Mouse (Mus musculus): ENCODE measurements around the gene Slc1a2.

Slc1a2 gene

DNA sequence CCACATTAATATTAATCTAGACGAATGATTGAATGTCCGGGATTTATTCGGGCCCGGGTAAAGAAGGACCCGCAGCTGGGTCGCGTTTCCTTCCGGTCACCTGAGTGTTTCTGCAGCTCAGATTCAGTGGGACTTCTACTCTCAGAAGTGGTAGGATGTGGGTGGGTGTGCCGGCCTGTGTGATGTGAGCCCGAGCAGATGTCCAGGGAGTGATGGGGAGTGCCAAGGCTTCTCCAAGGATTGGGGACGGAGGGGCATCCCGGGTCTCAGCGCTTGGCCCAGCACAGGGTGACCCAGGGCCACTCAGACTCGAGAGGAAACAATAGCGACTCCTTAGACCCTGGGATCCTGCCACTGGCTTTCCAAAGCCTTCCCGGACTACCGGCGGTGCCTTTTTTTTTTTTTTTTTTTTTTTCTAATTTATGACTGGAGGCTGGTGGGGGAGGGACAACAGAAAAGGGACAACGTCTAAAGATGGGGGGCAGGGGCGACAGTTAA lies at the start of gene Slc1a2:
Slc1a2 (plus strand) TSS at position 497 of the 498 bp plus-strand sequence.
- DNase-seq (ENCODE audit: extremely low read depth, low read depth, low spot score) = no peak

DNA sequence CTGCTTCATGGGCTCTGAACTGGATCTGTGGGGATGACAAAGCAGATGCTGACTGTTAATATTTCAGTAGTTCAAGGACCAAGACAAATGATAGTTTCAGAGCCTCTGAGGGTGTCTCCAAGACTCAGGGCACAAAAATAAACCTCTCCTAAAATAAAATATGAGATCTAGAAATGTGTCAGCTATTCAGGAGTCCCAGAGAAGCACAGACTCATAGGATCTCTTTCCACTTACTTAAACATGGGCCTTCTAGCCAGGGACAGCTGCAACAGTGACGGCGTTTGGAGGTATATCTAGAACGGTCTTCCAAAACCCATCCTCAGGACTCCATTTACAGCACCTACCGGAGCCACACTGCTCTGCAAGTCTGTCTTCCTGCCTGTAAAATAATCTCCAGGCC lies 48.0 kb upstream of the Slc1a2 start:
- no peak for DNase-seq (ENCODE audit: extremely low read depth, low read depth, low spot score)

GRCm38 (mm10) chr2:102616637-102617036 lies 41.8 kb upstream of the Slc1a2 start:
- no peak for DNase-seq (ENCODE audit: extremely low read depth, low read depth, low spot score)

DNA sequence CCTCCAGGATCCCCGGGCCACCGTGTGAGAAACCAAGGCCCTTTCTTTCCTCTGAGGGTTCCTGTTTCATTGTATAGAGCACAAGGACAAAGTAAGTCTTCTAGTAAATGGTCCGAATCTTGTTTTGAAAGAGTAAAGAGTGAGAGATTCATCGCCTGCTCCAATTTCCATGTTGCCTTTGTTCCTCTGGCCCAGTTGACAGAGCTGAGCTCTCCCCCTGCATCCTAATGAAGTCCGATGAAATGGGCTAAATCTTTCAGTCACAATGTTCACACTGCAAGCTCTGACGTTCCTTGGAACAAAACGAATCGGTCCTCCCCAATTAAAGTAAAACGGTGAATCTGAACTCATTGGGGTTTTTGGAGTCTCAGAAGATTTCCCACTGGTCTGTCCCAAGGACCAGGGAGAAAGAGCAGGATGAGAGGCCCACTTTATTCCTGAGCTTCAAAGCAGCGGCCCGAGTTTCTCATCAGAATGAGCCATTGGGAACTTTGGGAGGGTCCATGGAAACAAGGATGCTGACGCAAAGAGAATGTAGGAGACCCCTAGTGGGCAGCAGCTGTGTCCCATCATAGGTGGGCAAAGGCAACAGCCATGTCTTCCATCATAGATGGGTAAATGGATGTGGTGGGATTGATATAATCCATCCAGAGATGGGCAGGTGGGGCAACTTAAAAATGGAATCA lies 37.6 kb upstream of the Slc1a2 start:
- no peak for DNase-seq (ENCODE audit: extremely low read depth, low read depth, low spot score)

DNA sequence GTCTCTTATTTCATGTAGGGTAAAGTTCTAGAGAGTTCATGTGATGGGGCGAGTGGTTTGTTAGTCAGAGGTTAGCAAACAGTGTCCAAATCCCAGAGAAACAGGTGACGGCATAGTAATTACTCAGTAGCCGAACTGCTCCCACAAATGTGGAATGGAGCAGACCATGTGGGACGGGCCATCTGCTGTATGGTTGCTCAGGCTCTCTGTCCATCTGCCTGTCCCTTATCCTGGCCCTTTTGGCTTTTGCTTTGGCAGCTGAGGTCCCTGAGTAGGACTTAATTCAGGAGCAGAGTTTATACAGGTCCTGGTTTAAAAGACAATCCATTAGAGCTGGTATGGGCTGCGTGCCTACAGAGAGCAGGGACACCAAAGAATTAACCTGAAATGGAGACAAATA lies 36.3 kb upstream of the Slc1a2 start:
- DNase-seq (ENCODE audit: extremely low read depth, low read depth, low spot score) = no peak

DNA sequence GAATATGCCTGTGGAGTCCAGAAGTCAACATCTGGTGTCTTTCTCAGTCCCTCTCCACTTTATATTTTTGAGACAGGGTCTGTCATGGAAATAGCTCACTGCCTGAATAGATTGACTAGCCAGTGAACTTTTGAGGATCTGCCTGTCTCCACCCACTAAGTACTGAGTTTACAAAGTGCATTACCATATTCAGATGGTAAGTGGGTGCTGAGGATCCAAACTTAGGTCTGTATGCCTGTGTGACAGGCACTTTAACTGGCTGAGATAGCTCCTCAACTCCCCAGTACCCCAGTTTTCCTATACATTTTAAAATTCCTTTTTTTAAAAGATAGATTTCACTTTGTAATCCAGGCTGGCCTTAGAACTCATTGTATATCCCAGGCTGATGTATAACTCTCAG lies 35.5 kb upstream of the Slc1a2 start:
- DNase-seq (ENCODE audit: extremely low read depth, low read depth, low spot score) = no peak

GRCm38 (mm10) chr2:102624538-102624937 lies 33.9 kb upstream of the Slc1a2 start:
- peak; percentile 16 for DNase-seq (ENCODE audit: extremely low read depth, low read depth, low spot score)

DNA sequence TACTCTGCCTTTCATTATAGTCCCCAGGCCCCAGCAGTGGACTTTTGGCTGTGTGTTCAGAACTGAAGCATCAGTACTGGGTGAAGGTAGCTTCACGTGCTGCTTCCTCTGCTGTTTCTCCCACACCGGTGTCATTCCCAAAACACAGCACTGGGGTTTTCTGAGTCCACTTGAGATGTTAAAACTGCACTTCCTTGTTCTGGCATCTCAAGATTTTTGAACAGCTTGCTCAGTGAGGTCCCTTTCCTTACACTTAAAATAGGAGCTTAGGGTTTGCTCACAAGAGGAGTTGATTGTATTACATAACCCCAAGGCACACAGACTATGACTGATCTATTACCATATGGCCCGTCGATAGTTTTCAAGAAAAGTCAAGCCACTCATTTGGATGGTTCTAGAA lies 26.1 kb upstream of the Slc1a2 start:
- no peak for DNase-seq (ENCODE audit: extremely low read depth, low read depth, low spot score)

DNA sequence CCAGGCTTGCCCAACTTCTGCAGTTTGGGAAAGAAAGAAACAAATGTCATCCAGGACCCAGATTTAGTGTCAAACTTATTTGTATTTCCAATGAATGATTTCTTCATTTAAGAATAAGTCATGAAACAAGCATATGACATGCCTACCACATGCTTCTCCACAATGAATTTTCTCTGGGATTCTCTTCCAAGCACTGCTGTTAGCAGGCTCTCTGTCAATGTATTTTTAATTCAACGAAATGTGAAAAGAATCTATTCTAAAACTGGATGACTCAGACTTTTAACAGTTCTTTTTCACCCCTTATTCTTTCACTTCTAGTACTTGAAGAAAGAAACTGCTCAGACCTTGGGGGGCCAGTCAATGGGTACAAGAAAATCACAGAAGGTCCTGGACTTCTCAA lies 24.4 kb upstream of the Slc1a2 start:
- DNase-seq (ENCODE audit: extremely low read depth, low read depth, low spot score) = no peak

DNA sequence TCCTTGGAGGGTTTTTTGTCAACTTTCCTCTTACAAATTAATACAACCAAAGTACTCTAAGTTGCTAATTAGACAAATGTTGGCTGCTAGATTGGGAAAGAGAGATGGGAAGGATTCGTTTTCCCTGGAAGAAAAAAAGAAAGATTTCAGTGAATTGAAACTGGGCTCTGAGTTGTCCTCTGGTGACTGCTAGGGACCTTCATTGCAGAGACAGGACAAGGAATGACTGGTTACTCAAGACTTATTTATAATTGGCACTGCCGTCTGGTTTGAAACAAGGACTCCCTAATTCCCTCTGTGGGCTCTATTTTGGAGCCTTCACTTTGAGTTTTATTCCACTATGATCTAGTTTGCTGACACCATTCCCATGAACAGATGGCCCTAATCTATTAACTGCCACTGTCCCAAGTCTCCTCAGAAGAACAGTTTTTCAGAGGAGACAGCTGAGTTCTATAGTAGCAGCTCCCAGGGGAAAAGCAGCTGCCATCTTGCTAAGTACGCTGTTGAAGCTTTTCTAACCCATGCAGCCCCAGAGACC lies 22.9 kb upstream of the Slc1a2 start:
- DNase-seq (ENCODE audit: extremely low read depth, low read depth, low spot score) = no peak

DNA sequence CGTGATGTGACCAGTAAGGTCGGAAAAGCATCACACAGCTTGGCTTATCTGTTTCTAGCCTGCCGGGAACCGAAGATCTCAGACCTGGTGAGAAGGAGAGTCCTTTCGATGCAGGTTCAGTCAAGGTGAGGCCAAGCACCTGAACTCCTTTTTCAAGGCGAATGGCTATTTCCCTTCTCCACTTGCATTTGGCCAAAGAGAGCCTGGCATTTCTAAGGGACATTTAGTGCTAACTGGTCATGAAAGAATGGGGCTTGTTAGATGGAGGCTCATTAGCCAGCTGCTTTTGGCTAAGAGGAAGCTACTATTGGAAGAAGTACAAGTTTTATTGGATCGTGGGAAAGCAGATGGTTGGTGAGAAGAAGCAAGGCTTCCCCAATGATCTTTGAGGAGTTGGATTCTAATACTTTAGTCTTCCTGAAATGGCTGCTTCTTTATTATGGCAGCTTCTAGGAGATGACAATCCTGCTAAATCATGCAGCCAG lies 22.3 kb upstream of the Slc1a2 start:
- no peak for DNase-seq (ENCODE audit: extremely low read depth, low read depth, low spot score)

GRCm38 (mm10) chr2:102638140-102638539 lies 20.3 kb upstream of the Slc1a2 start:
- DNase-seq (ENCODE audit: extremely low read depth, low read depth, low spot score) = no peak

DNA sequence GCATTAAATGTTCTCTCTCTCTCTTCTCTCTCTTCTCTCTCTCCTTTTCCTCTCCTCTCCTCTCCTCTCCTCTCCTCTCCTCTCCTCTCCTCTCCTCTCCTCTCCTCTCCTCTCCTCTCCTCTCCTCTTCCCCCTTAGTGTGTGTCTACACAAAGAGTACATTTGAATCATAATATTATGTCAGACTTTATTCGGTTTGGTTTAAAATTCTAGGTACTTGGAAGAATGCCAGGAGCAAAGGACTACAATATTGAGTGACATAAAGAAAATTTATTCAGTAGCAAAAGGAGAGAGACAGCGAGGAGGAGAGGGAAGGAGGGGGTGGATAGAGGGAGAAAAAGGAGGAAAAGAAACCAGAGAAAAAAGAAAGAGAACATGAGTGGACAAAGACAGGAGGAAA lies 19.8 kb upstream of the Slc1a2 start:
- DNase-seq (ENCODE audit: extremely low read depth, low read depth, low spot score) = no peak

- DNase-seq (ENCODE audit: extremely low read depth, low read depth, low spot score) = no peak
These were observed 9.5 kb upstream of the Slc1a2 start for GRCm38 (mm10) chr2:102648845-102649500.

DNA sequence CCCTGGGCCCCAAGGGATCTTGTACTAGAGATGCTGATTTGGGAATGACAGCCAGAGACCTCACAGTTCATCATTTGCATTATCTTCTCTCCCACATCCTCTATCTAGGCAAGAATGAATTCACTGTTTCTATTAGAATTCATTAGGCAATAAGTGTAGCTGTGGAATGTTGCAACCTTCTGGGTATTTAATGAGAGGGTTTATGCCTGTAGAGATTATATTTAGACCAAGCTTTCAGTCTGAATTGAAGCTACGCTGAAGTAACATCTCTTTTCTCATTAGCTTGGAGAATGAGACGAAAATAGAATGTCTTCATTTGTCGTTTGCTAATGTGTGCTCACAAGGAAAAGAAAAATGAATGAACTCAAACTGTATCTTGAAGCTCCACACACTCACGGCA lies 8.1 kb upstream of the Slc1a2 start:
- no peak for DNase-seq (ENCODE audit: extremely low read depth, low read depth, low spot score)

GRCm38 (mm10) chr2:102655966-102656725 lies 2.3 kb upstream of the Slc1a2 start:
- DNase-seq (ENCODE audit: extremely low read depth, low read depth, low spot score) = no peak

DNA sequence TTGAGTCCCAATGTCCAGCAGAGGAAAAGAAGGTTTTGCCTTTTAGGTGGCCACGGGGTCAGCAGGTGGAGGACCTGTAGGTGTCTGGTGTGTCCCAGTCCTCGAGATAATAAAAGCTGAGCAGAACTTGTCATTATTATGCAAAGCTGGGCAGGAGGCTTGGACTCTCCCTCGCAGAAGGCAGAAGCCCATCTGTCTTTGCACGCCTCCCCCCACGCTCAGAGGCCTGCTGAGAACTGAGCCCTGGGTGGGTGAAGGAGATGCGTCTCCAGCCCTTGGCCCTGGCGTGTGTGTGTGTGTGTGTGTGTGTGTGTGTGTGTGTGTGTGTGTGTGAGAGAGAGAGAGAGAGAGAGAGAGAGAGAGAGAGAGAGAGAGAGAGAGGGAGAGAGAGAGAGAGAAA lies 733 bp upstream of the Slc1a2 start:
- no peak for DNase-seq (ENCODE audit: extremely low read depth, low read depth, low spot score)

DNA sequence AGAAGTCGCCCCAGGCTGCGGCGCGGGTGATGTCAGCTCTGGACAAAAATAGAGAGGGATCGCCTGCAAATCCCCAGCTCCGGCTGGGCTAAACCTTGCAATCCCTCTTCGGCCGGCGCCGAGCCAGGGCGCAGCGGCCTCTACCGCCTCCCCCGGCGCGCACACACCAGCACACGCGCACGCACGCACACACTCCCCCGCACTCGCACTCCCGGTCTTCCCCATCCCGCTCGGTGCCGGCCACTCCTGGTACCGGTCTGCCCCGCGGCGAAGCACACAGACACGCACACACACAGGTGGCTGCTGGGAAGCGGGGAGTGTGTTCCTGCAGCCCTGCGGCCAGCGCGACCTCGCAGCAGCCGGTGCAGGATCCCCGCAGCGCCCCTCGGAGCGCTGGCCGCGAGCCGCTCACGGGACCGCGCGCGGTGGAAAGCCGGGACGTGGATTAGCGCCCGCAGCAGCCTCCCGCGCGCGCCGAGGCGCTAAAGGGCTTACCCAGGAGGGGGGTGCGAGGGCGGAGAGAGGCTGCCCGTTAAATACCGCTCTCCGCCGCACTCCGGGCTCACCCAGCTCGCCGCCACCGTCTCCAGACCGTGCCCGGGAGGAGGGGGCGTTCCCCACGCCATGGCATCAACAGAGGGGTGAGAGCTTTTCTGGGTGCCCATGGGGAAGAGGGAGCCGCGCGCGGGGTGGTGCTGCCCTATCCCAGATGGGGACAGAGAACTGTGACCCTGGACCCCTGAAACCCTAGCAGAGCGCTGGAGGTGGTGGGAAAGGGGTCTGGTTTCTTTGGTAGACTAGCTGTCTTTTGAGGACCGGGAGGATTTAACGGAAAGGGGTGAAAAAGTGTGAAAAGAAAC lies 432 bp downstream of the Slc1a2 start:
- no peak for DNase-seq (ENCODE audit: extremely low read depth, low read depth, low spot score)

GRCm38 (mm10) chr2:102659521-102659830 lies 1.0 kb downstream of the Slc1a2 start:
- DNase-seq (ENCODE audit: extremely low read depth, low read depth, low spot score) = no peak

DNA sequence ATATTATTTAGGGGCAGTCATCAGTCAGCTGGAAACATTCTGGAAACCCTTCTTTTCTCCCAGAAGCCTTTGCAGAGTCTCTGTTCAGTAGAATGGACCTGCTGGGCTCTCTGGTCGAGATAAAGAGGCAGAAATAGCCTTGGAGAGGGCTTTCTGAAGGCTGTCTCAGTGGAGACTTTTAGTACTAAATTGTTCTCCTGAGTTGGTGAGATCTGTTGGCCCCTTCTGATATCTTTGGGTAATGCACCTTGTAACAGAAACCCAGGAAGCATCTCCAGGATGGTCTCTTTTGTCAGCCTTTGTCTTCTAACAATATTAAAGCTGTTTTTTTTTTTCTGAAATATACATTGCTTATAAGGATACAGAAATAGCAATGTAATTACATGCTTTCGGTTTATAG lies 2.6 kb downstream of the Slc1a2 start:
- DNase-seq (ENCODE audit: extremely low read depth, low read depth, low spot score) = no peak

GRCm38 (mm10) chr2:102662911-102663310 lies 4.5 kb downstream of the Slc1a2 start:
- no peak for DNase-seq (ENCODE audit: extremely low read depth, low read depth, low spot score)

Data from fat pad, adult 2 months (tissue).